Mouse (Mus musculus): ENCODE data around the gene Map3k4.
A peak's percentile ranks its signal among the peaks of the same experiment; 100 is the strongest.

Map3k4 gene

DNA sequence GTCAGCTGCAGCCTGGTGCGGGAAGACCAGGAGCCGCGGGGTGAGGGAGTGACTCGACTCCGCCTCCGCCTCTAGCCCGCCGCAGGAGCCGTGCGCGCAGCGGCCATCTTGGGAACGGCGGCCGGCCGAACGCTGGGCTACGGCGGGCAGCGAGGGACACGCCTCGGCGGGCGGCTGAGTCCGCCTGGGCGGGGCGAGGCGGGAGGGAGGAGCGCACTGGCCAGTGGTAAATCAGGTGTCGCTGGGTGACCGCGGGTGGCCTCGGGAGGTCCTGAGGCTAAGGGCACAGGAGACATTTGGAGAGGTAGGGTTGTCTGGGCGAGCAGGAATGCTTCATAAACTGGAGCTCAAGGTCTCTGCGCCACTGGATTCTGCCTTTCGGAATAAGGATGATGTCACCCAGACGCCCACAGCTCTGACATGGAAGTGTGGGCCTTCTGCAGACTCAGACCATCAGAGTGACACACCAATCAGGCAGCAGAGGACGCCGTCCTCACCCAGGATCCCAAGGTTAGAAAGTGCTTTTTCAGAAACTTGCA, at the start of gene Map3k4:
Gene Map3k4, minus strand, starts transcription at position 134 of the 539 bp plus-strand sequence.
- peak; percentile 99 for DNase-seq

DNA sequence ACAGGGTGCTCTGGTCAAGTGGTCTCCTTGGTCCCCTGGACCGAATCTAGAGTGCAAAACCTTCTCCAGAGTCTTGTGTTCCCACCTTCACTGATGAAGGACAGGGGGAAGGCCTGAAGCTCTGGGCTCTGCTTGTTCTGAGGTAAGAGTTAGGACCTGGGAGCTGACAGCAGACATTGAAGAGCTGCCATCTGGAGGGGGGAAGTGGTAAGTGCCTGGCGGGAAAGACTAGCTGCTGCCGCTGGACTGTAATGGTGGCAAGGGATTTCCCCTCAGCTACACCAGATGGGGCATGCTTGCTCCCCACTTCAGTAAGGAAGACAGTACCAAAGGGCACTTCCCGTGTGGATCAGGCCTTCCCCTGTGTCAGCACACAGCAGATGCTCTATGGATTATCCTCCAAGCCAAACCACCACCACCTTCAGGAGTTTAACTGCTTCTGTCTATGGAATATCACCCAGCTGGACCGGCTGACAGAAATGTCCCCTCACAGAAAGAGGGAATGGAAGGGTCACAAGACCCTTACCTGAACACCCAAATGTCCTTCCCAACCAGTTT, 48.9 kb upstream of the Map3k4 start:
- peak; percentile 92 for DNase-seq

DNA sequence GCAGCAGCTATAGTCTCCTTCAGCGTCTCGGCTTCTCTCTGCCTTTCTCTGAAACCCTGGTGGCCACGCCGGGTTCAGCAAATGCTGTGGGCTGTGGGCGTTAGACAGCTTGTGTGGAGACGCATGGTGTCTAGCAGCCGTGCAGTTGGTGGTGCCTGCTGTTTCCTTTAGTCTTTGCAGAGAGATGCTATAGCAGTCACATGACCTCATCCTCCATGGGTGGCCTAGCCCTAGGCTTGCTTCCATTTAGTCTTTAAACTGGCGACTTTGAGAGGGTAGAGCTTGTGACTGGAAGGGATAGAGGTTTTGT, 45.8 kb upstream of the Map3k4 start:
- DNase-seq, result no peak

DNA sequence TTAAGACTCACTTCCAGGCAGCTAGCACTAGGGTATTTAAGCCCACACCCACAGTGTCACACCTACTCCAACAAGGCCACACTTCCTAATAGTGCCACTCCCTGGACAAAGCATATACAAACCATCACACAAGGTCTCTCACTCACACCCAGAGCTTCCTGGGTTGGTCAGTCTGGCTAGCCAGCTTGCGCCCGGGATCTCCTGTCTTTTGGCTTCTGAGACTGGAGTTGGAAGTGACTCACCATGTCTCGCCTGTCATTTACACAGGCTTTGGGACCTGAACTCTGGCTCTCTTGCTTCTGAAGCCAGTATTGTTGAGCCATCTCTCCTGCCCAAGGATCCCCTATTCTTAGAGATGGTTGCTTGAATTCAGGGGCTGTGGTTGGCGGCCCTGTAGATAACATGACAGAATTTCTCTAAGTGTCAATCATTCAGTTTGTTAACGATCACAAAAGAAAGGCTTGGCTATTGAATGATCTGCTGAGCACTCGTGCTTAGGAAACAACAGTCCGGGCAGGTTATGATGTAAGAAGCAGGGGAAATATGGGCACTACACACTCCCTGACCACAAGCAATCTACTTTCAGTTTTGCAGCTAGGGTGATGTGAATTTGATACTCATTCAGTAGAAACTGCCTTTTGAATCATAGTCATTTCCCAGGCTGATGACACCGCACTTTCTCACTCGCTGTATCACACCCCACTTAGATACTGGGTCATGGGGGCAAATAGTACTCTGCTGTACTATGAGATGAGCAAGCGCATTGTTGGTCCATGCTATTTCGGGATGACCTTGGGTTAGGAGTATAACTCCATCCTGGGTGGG, 45.2 kb upstream of the Map3k4 start:
- no peak for DNase-seq

DNA sequence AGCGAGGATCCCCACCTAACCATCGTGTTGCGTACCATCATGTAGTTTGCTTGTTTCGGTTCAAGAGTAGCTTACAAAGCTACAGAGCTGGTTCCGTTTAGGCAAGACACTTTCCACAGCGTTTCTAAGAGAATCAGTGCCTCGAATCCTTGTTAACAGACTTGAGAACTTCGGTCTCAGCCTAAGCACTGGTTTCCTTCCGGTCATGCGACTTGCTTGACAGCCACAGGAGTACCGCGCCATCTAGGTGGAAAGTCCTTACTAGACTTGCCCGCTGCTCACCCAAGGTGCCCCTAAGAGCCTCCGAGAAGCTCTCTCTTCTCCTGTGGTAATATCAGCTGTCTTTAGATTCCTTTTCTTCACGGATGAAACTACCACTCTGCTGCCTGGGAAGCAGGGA, 41.3 kb upstream of the Map3k4 start:
- DNase-seq, result no peak

DNA sequence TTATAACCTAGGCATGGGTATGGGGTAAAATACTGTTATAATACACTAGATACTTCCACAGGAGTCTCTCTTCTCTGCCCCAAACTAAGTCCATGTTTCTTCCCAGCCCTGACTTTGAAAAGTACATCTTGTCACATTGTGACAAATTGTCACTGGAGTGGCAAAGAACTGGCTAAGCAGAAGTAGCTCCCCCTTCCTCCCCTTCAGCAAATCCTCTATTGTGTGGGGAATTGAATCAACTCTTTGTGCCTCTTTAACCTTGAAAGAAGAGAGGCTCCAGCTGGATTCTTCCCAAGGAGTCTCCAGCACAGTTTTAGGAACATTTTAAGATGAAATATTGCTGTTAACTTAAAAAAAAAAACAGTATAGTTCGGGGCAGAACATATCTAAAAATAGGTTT, 34.2 kb upstream of the Map3k4 start:
- no peak for DNase-seq

DNA sequence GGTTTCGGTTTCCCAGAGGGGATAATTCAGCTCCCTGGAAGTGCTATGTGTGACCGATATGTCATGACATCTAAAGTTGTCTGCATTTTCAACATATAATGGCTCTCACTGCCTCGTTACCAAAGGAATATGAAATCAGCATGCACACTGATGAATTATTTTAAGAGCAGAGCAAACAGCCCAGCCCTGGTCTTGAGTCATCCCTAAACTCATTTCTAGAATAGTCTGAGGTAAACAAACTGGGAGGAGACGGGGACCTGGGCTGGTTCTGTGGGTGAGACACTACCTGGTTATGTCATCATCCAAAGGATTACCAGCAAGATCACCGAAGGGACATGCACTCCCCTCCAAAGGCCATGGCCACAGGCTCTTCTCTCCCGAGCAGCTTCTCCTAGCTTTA, 33.0 kb upstream of the Map3k4 start:
- DNase-seq, result no peak

DNA sequence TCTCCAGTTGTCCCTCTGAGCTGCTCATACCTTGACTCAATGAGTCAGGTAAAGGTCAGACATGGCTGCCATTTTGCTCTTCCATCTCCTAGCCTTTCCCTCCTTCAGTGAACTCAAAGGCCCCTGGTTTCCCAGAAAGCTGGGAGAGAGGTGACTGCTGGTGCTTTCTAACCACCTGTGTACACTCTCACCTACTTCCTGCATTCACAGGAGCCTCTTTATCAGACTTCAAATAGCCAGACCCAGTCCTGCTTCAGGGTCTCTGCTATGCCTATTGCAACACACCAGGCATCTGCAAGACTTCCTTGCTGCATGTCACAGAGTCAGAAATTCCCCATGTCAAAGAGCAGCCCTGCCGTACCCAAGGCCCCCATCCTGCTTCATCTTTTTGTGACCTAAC, 28.9 kb upstream of the Map3k4 start:
- no peak for DNase-seq

DNA sequence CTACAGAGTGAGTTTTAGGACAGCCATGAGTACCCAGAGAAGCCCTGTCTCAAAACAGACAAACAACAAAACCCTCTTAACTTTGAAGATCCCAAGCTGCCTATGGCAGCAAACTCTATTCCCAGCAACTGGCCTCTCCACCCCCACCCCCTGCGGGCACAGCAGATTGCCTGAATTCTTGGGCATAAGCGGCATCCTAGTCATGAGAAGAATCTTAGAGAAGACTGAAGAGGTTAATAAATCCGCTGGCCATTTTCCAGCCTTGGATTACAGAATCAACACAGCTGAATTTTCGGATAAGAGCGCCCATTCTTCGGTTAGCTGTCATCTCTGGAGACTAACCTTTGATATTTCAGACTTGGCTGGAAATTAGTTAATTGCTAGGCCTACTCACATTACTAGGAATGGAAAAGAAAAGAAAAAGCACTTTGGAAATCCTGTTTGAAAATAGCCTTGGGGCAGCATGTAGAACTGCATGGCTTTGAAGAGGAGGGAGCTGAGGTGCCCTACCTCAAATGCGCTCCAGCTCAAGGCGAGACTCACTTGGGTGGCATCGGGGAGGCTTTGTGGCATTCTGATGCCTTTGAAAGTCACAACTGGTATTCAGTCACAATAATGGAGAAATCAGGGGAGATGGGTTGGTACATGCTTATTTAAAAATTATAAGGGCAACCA, 25.2 kb upstream of the Map3k4 start:
- no peak for DNase-seq

DNA sequence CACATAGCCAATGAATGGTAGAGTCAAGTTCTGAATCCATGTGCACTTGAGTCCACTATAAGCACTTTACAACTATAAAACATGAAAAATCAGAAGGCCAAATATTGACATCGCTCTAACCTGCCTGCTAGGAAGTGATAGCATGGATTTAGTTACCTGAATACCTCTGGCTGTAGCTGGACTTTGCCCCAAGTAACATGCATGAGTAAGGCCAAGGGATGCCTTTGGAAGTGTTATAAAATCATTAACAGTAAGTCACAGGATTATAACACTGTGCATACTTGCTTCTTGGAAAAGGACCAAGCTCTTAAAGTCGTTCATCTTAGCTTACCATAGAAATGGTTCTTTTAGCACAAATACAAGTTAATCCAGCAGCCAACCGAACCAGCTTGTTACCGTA, 18.6 kb upstream of the Map3k4 start:
- DNase-seq, result no peak

DNA sequence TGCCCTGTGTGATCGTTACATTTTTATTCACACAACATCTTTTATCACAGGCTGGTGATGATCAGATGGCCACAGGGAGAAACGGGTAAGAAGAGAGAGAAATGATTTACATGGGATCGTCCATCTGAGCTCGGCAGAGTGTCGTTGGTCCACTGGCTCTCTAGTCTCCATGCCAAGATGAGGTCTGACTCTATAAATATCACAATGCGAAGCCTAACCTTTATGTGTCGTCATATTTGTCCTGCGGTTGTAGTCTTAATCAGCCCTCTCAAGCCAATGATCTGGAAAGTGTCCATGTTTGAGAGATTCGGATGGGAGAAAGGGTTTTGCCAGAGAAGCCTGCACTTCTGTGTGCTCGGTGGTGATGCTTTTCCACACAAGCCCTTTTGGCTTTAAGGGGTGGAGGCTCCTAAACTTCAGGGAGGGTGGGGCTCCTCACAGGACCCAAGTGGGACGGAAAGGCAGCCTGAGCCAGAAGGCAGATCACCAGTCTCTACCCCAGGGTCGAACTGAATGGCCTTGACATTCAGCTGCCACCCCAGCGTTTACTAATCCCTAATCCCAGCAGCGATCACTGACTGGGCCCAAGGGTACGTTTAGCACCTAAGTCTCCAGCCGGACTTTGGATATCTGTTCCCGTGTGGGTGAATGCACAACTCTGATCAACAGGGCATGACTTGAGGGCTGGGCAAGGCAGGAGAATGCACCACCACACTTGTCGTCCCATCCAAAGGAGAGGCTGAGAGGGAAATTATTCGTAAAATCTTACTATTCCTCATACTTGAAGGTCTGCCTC, 17.7 kb upstream of the Map3k4 start:
- DNase-seq, result no peak

DNA sequence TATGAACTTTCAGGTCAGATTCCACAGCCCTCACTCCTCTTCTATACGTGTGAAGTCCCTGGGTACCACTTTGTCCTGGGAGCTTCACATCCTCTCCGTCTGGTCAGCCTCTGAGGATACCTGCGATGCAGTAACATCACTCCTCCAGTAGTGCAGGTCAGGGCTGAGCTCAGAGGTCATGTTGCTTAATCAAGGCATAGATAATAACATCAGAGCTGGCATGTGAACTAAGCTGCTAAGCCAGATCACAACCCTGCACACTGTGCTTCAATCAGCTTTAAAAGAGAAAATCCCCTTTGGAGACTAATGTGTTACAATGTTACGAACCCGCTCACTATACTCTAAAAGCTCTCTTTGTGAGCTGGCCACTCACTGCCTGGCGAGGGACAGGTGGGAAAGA, 16.5 kb upstream of the Map3k4 start:
- no peak for DNase-seq

DNA sequence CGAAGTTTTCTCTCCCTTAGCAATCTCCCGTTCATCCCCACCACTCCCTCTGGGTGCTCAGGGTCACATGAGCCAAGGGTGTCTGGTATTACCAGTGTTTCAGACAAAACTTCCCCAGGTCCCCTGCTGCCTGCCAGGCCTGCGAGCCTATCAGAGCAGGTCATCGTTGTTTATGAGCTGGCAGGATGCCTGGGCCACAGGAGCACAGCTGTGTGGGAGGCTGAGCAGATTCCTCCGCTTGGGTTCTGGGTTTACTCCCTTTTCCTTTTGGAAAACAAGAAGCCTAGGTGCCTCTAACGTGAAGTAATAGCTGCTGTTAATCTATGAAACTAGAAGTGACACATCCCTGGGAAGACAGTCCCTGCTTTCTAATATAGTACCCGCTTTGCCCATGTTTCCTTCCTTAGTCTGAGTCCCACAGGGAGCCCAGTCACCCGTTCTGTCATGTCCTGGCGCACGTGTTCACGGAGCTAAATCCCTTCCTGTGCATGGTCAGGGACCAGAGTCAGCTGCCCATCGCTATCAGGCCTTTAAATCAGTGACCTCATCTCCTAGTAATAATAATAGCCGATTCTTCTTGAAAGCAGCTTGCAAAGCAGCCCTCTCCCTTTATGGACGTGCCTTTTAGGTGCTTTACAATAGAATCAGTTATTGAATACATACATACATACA, 9.4 kb upstream of the Map3k4 start:
- DNase-seq, result peak; percentile 98

DNA sequence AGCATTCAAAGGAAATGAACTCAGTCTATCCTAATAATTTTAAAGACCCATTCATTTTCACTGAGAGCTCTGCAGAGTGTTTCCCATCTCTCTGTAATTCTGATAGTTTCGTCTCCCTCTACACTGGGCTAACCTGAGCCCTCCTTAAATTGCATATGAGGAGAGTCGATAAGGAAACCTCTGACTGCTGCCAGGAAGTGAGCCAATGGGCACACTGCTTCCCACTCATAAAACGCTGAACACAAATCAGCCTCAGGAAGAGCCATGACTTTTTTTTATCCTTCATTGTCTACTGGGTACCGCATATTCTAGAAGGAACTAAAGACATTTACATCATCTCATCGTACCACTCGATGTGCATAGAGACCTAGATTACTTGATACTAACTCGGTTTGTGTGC, 1.2 kb upstream of the Map3k4 start:
- DNase-seq, result no peak

DNA sequence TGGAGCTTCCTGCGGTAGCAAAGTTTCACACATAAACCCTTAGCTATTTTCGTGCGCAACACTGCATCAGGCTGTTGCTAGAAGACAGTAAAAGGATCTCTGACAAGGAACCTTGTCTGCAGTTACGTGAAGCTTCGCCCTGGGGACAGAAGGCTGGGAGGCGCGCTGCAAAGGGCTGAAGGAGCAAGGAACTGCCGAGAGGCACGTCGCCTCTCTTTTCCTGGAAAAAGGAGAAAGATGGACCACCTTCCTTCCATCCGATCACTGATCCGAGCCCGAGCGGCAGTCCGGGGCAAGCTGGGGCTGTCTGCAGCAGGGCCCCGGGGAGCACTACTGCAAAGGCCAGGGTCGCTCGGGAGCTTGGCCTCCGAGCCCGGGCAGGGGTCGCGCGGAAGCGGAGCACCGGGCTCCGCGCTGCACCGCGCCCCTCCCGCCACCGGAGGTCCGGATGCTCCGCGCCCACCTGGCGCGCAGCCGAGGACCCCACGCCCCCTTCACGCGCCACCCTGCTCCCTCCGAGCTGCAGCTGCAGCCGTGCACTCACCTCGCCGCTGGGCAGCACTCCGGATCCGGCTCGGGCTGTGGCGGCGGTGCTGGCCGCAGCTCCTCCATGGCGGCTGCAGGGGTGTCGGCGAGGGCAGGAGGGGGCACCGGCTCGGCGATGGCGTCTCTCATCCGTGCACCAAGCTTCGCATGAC, 493 bp downstream of the Map3k4 start:
- no peak for DNase-seq

DNA sequence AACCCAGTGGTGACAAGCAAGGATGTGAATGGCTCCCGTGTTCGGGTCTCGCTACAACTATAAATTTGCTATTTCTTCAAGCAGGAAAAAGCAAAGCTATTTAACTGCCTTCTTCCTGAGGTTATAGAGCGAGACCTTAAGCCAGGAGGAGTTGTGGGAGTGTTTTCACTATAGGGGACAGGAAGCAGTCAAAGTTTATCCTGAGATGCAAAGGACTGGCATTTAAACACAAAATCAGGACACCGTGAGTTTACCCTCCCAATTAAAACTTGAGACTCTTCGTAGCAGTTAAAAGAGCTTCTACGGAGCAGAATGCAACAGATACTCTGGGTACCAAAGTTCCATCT, 1.0 kb downstream of the Map3k4 start:
- DNase-seq, result no peak

DNA sequence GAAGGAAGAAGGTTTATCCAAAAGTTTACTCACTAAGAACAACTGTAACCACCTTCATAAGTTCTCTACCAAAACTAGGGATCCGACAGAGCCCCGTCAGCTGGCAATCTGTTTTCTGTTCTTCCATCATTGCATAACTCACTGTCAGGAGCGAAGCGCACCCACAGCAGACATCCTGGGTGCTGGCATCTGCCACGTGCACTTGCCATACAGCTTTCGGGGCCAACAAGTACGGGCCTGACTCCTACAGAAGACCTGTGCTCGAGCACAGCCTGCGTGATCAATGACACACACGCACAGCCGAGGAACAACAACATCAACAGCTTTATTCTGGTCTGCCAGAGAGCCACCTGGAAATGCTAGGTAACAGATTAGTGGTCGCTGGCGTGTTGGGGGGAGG, 2.3 kb downstream of the Map3k4 start:
- no peak for DNase-seq

DNA sequence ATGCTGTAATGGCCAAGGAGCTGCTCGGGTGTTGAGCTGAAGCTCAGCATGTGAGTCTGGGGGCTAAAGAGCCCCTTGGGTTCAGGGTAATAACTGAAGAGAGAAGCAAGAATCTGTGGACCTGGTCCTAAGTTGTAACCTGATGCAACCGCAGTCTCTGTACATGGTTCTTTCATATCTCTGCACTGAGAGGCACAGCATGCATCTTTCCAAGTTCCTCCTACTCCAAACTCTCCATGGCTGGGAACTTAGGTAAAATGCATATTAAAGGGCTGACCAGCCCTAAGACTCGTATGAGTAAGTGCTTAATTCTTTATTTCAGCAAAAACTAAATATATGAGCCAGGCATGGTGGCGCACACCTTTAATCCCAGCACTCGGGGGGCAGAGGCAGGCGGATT, 6.3 kb downstream of the Map3k4 start:
- DNase-seq, result peak; percentile 2

DNA sequence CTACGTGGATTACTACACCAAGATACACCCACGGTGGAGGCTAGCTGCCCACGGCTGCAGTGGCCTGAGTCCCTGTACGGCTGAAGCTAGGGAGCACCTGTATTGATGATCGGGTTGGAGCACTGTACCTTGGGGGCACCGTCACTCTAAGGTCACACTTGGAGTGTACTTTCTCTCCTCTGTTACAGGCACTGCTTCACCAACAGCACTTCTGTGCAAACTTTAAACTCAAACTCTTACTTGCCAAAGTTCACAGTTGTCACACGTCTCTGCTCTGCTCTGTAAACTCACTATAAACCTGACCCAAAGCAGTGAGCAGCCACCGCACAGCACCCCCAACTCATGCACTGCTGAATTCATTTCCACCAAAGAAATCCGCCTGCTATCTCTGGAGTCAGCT, 9.1 kb downstream of the Map3k4 start:
- no peak for DNase-seq

DNA sequence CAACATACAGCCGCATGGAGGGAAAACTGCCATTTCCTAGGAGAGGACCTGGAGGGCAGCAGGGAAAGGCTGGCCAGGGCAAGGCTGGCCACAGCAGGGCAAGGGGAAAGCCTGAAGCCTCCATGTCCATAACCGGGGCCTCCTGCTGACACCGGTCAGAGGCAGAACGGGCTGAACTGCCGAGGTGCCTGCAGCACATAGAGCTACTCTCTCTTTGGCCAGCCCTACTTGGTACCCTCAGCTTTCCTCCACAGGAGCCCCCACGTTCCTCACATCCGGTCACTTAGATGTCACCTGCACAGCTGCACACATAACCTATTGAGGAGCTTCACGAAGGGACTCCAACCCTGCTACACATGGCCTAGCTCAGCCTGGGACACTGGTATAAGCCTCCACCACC, 9.5 kb downstream of the Map3k4 start:
- DNase-seq, result peak; percentile 80

DNA sequence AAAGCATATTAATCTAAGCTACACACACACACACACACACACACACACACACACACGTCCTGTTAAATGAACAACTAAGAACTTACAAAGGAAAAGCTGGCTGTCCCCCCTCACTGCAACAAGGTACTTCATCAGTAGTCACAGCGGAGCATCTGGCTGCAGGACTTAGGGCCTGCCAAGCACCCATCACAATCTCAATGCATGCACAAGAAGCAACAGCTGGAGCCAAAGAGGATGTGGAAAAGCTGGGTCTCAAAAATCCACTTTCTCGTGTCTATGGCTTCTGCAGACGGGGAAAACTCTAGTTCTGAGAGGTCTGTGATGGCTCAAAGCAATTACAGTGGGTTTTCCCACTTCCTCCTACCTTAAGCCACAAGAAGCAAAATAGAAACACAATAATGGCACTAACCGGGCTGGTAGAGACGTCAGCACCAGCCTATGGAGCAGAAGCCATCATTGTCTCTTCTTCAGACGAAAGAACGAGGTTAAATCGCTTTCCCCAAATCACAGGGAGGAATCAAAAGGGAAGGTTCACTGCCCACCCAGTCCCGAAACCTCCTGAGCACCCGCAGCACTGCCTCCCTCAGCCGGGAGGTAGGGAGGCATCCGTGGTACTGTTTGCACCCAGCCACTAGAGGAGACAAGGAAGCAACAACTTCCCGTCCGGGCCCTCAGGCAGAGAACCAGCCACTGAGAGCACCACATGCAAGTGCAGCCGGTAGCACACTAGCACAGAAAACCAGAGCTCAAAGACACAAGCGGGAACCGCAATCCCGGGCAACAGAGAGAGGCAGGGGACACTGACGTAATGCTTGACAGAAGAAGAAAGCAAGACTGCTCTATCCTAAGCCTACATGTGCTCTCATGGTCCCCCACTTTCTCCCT, 11.1 kb downstream of the Map3k4 start:
- DNase-seq, result peak; percentile 92

All from heart, adult 11 months (tissue).